Mouse (Mus musculus) embryo, embryonic 10 days (tissue): ENCODE results near the gene Tmeff2.

Source experiments
- DNase-seq: peaks from one replicate; pipeline ENCODE4 v3.0.0-alpha.2; 2015; ENCODE audit warnings: low spot score

Gene Tmeff2

DNA sequence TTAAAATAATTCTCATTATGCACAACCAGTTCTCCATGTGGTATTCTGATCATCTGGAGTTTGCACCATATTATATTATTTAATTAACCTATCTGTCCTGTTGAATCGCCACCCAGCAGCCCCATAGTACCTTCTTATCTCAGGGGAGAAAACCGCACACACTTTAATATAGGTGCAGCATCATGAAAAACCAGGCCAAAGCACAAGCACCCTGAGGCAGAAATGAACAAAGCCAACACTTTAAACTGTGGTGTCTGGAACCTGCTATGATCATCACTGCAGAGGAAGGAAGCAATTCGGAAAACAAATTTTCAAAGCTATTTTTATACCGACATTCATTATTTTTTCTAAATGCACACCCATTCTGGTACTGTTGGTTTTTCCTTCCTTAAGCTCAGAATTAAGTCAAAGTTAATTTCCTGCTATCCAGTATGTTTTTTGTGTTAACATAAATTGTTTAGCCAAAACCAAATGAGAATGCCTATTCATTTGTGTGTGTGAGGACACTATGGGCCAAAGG lies 206.0 kb downstream of the Tmeff2 start:
- DNase-seq = no peak

DNA sequence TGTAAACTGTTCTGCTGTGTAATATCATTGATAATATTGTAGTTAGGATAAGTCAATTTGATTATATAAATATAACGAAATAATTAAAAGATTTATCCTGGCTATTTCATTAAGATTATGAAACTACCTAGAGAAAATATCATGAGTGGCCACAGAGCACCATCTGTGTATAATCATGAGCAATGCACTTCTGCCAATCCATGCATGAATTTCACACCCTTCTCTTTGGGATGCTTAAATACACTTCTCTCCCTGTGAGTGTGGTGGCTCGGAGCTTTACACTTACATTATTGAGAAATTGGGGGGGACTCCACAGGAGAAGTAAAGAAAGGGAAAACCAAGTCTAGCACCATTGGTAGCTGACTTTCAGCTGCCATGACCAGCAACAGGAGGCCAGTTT lies 206.9 kb downstream of the Tmeff2 start:
- no peak for DNase-seq

- no peak for DNase-seq
Measured at GRCm38 (mm10) chr1:51114721-51115120, 214.3 kb downstream of the Tmeff2 start.

DNA sequence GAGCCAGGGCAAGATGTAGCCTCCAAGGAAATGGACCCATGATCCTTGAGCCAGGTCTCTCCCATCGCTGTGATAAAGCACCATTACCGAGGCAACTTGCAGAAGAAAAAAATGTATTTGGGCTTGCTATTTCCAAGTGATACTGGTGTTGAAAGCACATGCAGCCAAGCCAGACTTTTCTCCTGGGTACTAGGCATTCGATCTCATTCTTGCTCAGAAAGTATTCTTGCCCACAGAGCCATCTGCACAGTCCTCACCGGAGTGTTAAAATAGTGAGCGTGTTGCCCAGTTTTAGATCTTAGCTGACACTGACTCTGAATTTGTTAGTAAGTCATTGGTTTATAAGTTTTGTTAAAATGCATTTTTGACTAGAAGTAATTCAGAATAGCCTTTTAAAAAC lies 215.3 kb downstream of the Tmeff2 start:
- no peak for DNase-seq

- DNase-seq = no peak
Measured at GRCm38 (mm10) chr1:51117830-51118229, 217.4 kb downstream of the Tmeff2 start.

- no peak for DNase-seq
Measured at GRCm38 (mm10) chr1:51125671-51126424, 225.4 kb downstream of the Tmeff2 start.

- no peak for DNase-seq
Measured at GRCm38 (mm10) chr1:51126425-51126765, 225.9 kb downstream of the Tmeff2 start.

DNA sequence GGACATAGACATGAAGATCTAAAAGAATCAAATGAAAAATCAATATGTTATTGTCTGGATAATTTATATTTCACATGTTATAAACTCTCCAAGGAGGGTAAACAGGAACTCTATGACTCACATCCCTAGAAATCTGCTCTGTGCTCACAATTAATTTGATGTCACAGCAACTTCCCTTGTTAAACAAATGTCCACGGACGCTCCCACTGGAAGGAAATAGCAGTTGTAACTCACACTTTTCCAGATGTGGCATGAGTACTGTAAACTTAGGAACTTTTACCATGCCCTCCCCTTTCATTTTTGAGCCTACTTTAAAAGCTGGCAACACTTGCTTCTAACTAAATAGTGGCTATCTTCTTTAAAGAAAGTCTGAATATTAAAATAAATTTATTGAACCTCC lies 236.3 kb downstream of the Tmeff2 start:
- peak; percentile 18 for DNase-seq

- DNase-seq = no peak
Measured at GRCm38 (mm10) chr1:51139605-51140004, 239.2 kb downstream of the Tmeff2 start.

DNA sequence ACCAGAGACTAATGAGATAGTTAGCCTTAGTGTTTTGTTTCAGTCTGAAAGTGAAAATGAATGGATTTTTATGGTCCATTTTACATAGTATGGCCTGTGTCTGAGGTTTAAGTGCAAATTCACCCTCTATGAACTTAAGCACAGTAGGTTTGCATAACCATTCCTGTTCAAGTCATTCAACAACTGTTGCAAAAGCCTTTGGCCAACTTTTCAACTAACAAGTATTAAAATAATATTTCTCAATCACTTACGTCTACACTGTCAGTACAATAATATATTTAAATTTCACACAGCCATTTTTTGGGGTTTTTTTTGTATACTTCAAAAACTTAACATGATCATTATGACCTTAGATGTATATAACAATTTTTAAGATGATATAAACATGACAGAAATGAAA lies 240.9 kb downstream of the Tmeff2 start:
- DNase-seq = no peak

DNA sequence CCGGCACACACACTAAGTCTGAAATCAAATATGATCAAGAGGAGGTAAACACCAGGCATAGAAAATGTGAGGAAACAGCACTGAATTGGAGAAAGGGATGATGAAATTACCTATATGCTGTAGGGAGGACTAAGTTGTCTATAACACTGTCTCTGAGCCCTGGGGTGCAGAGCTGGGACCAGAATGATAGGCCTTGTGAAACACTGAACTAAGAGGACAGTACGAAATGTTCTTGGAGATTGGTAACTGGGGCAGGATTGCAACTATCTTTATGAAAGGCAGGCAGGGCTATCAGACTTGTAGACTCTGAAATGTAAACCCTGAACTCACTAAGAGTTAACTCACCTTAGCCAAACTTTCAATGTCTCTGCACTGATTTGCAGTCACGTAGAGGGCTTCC lies 242.3 kb downstream of the Tmeff2 start:
- no peak for DNase-seq

DNA sequence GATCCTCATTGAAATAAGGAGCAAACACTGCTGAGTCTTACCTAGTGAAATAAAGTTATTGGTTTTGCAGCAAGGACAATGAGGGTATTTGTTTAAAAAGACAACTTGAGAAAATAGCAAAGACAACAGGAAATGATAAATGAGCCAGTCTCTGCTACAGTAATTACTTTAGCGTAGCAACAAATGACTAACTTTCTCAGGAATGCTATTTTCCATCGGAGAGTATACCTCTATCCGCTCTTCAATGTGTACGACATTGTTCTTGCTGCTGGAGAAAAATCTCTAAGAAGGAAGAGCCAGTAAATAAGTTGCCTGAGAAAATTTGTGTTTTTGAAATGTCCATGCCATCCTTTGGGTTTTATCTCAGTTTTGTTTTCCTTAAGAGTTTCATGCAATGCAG lies 245.2 kb downstream of the Tmeff2 start:
- no peak for DNase-seq

GRCm38 (mm10) chr1:51148481-51149137 lies 248.2 kb downstream of the Tmeff2 start:
- peak; percentile 68 for DNase-seq

DNA sequence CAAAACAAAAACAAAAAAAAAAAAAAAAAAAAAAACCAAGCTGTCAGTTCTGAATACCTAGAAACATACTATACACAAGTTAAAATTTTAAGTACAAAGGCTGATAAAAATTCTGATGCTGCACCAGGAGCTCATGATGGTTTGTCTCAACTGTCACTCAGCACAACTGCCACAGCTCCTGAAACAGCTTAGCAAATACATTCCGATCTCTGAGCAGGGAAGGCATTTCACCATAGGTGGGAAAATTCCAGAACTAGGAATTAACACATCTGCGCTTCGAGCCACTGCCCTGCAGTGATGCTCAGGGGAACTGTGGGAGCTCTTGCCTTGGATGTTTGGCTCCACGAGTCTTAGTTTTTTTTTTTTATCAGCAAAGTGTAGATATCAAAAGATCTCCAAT lies 249.0 kb downstream of the Tmeff2 start:
- DNase-seq = peak; percentile 16

- no peak for DNase-seq
Measured at GRCm38 (mm10) chr1:51149890-51150289, 249.4 kb downstream of the Tmeff2 start.

GRCm38 (mm10) chr1:51152017-51152416 lies 251.6 kb downstream of the Tmeff2 start:
- DNase-seq = peak; percentile 32

GRCm38 (mm10) chr1:51152856-51153255 lies 252.4 kb downstream of the Tmeff2 start:
- peak; percentile 56 for DNase-seq

- DNase-seq = no peak
Measured at GRCm38 (mm10) chr1:51184276-51184675, 283.8 kb downstream of the Tmeff2 start.

DNA sequence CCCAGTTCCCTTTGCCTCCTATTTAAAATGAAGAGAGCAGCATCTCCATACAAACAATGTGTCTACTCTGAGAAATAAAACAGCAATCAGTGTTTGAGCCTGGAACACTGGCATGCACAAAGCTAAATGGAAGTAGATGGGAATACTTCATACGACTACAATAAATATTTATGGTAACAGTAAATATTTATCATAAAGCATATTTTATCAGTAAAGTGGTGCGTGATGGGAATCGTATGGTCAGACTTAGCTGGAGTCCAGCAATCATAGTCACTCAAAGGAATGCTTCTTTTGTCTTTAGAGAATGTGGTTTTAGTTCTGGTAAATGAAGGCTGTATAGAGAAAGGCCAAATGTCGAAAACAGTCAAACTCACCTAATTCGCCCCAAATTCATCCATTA lies 288.6 kb downstream of the Tmeff2 start:
- no peak for DNase-seq

DNA sequence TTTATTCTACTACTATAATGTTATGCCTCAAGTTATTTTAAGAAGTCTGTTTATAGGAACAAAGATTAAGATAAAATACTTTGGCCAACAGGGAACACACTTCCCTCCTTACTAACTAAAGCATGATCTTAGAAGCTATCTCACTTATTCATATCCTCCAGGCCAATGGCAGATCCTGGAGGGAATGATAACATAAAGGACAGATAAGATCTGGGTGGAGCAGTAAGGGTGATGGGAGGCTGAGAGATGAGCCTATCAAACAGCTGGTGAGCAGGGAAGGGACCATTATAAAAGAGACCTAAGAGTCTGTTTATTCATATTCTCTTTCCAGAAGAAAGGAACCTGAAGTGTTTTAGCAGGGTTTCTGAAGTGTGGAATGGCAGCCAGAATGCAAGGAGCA lies 290.8 kb downstream of the Tmeff2 start:
- DNase-seq = no peak

DNA sequence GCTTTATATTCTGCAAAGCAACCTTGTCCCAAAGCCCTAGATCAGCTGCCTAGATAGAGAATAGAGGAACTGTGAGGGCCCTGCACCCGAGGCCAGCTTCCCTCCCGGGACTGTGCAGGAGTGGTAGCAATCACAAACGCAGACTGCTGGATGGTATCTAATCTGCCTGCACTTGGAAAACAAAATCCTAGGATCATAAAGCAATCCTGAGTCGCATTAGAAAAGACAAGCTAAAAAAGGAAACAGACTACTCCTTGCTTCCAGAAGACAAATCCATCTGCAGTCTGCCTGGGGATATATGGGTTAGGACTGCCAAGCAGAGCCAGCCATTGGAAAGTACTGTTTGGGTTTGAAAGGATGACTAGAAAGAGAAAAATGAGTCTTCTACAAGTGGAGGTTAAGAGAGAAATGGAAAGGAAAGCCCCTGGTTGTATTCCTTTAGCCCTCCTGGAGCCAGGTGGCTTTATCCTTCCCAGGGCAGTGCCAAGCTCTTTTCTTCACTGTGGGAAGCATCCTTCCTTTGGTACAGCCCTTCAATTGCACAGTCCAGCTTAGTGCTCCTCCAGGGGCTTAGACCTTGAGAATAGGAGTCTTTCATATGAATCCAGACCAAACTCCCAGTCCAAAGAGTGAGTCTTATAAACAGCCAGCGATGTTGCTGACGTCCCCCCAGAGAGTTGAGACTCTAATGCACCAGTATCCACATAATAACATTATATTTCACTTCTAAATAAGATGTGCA lies 291.6 kb downstream of the Tmeff2 start:
- DNase-seq = no peak

GRCm38 (mm10) chr1:51199088-51199830 lies 298.8 kb downstream of the Tmeff2 start:
- DNase-seq = no peak
